Mouse (Mus musculus): Measurements from ENCODE around the gene Myocos.
"Not testable (repeated sequence)": the region's sequence is repeated elsewhere in the genome, so short reads cannot be mapped to it uniquely, and the experiment has no call there.

Gene Myocos

GRCm38 (mm10) chr1:162658119-162658518 lies at the start of gene Myocos:
Gene Myocos, minus strand, starts transcription at chr1:162658219.
- DNase-seq (ENCODE audit: low read depth, low spot score), result no peak

- DNase-seq (ENCODE audit: low read depth, low spot score), result no peak
Measured at GRCm38 (mm10) chr1:162700389-162701066, 42.5 kb upstream of the Myocos start.

- DNase-seq (ENCODE audit: low read depth, low spot score), result peak; percentile 74
Measured at GRCm38 (mm10) chr1:162697866-162698265, 39.8 kb upstream of the Myocos start.

- no peak for DNase-seq (ENCODE audit: low read depth, low spot score)
Measured at GRCm38 (mm10) chr1:162693721-162694120, 35.7 kb upstream of the Myocos start.

GRCm38 (mm10) chr1:162665486-162666174 lies 7.6 kb upstream of the Myocos start:
- no peak for DNase-seq (ENCODE audit: low read depth, low spot score)

- DNase-seq (ENCODE audit: low read depth, low spot score), result peak; percentile 70
Measured at GRCm38 (mm10) chr1:162664826-162665475, 6.9 kb upstream of the Myocos start.

- DNase-seq (ENCODE audit: low read depth, low spot score), result peak; percentile 67
Measured at GRCm38 (mm10) chr1:162660276-162660860, 2.3 kb upstream of the Myocos start.

GRCm38 (mm10) chr1:162648416-162648815 lies 9.6 kb downstream of the Myocos start:
- no peak for DNase-seq (ENCODE audit: low read depth, low spot score)

- no peak for DNase-seq (ENCODE audit: low read depth, low spot score)
Measured at GRCm38 (mm10) chr1:162646083-162646686, 11.8 kb downstream of the Myocos start.

GRCm38 (mm10) chr1:162643752-162644151 lies 14.3 kb downstream of the Myocos start:
- peak; percentile 93 for DNase-seq (ENCODE audit: low read depth, low spot score)

GRCm38 (mm10) chr1:162642591-162642990 lies 15.4 kb downstream of the Myocos start:
- DNase-seq (ENCODE audit: low read depth, low spot score), result no peak

GRCm38 (mm10) chr1:162639861-162640260 lies 18.2 kb downstream of the Myocos start:
- DNase-seq (ENCODE audit: low read depth, low spot score), result no peak

- peak; percentile 61 for DNase-seq (ENCODE audit: low read depth, low spot score)
Measured at GRCm38 (mm10) chr1:162639051-162639750, 18.8 kb downstream of the Myocos start, which contains the start of gene Myoc. Gene Myoc, plus strand, starts transcription at chr1:162639155.

- no peak for DNase-seq (ENCODE audit: low read depth, low spot score)
Measured at GRCm38 (mm10) chr1:162638535-162638934, 19.5 kb downstream of the Myocos start.

- DNase-seq (ENCODE audit: low read depth, low spot score), result no peak
Measured at GRCm38 (mm10) chr1:162636516-162636915, 21.5 kb downstream of the Myocos start.

- peak; percentile 88 for DNase-seq (ENCODE audit: low read depth, low spot score)
Measured at GRCm38 (mm10) chr1:162635291-162635931, 22.6 kb downstream of the Myocos start.

- not testable (repeated sequence) for DNase-seq (ENCODE audit: low read depth, low spot score)
Measured at GRCm38 (mm10) chr1:162628326-162628725, 29.7 kb downstream of the Myocos start.

- DNase-seq (ENCODE audit: low read depth, low spot score), result not testable (repeated sequence)
Measured at GRCm38 (mm10) chr1:162627821-162628220, 30.2 kb downstream of the Myocos start.

GRCm38 (mm10) chr1:162625229-162625628 lies 32.8 kb downstream of the Myocos start:
- peak; percentile 40 for DNase-seq (ENCODE audit: low read depth, low spot score)

- no peak for DNase-seq (ENCODE audit: low read depth, low spot score)
Measured at GRCm38 (mm10) chr1:162623895-162624294, 34.1 kb downstream of the Myocos start.

GRCm38 (mm10) chr1:162620487-162620886 lies 37.5 kb downstream of the Myocos start:
- DNase-seq (ENCODE audit: low read depth, low spot score), result no peak
